Mouse (Mus musculus) erythroblast, embryonic 14.5 days (primary cell): ENCODE results near the gene Col18a1.

Experiments
- GATA1 ChIP-seq: IDR thresholded peaks from 2 replicates; pipeline ENCODE4 v1.6.1; 2012; ENCODE audit warnings: low read length, inconsistent platforms, mixed read lengths
- TAL1 ChIP-seq: IDR thresholded peaks from 3 replicates; pipeline ENCODE4 v1.6.1; 2012; ENCODE audit warnings: low read length, inconsistent platforms, mixed read lengths

- no peak for TF ChIP-seq TAL1
- TF ChIP-seq GATA1 = no peak
Measured at GRCm38 (mm10) chr10:77170400-77170799, 4.1 kb upstream of the Col18a1 start.
